Mouse (Mus musculus): ENCODE data around the gene Nap1l1.
"Not testable (repeated sequence)": the region's sequence is repeated elsewhere in the genome, so short reads cannot be mapped to it uniquely, and the experiment has no call there.

The Nap1l1 gene

GRCm38 (mm10) chr10:111484079-111484478 lies 11.1 kb downstream of the Nap1l1 start:
- no peak for DNase-seq

GRCm38 (mm10) chr10:111488793-111489192 lies 15.8 kb downstream of the Nap1l1 start:
- DNase-seq: no peak

GRCm38 (mm10) chr10:111490079-111490478 lies 17.1 kb downstream of the Nap1l1 start:
- not testable (repeated sequence) for DNase-seq

- DNase-seq: no peak
Observed at GRCm38 (mm10) chr10:111495888-111496287, 22.9 kb downstream of the Nap1l1 start.

- no peak for DNase-seq
Observed at GRCm38 (mm10) chr10:111499892-111500291, 26.9 kb downstream of the Nap1l1 start.

- peak; percentile 59 for DNase-seq
Observed at GRCm38 (mm10) chr10:111503071-111503470, 30.0 kb downstream of the Nap1l1 start.

- no peak for DNase-seq
Observed at GRCm38 (mm10) chr10:111503716-111504115, 30.7 kb downstream of the Nap1l1 start.

- DNase-seq: no peak
Observed at GRCm38 (mm10) chr10:111504606-111505005, 31.6 kb downstream of the Nap1l1 start.

GRCm38 (mm10) chr10:111505406-111505805 lies 32.4 kb downstream of the Nap1l1 start:
- peak; percentile 42 for DNase-seq

- DNase-seq: peak; percentile 78
Observed at GRCm38 (mm10) chr10:111506101-111506925, 33.3 kb downstream of the Nap1l1 start, which contains the start of gene Phlda1. TSS of gene Phlda1 (plus strand) at chr10:111506286.

- no peak for DNase-seq
Observed at GRCm38 (mm10) chr10:111506926-111507459, 34.0 kb downstream of the Nap1l1 start.

GRCm38 (mm10) chr10:111507460-111508211 lies 34.6 kb downstream of the Nap1l1 start:
- DNase-seq: peak; percentile 67

GRCm38 (mm10) chr10:111508324-111509080 lies 35.5 kb downstream of the Nap1l1 start:
- no peak for DNase-seq

- DNase-seq: no peak
Observed at GRCm38 (mm10) chr10:111509103-111509784, 36.2 kb downstream of the Nap1l1 start.

GRCm38 (mm10) chr10:111509981-111510380 lies 37.0 kb downstream of the Nap1l1 start:
- no peak for DNase-seq

GRCm38 (mm10) chr10:111510798-111511197 lies 37.8 kb downstream of the Nap1l1 start:
- DNase-seq: no peak

GRCm38 (mm10) chr10:111512036-111512568 lies 39.1 kb downstream of the Nap1l1 start:
- no peak for DNase-seq

- DNase-seq: no peak
Observed at GRCm38 (mm10) chr10:111514282-111514885, 41.4 kb downstream of the Nap1l1 start.

- DNase-seq: no peak
Observed at GRCm38 (mm10) chr10:111515071-111516010, 42.3 kb downstream of the Nap1l1 start.

- DNase-seq: no peak
Observed at GRCm38 (mm10) chr10:111516172-111516588, 43.2 kb downstream of the Nap1l1 start.
